Mouse (Mus musculus) brain, embryonic 18.5 days (tissue): ENCODE measurements at regions not wholly inside any gene's neighbourhood (a gene's known extent, or its start where the extent isn't known, plus 50 kb on each side); places are given as distances from the start of the nearest gene placed in this dataset.

Experiments
- DNase-seq: peaks from one replicate; pipeline ENCODE4 v3.0.0-alpha.2; 2012; ENCODE audit warnings: low read depth, low spot score

GRCm38 (mm10) chr2:128368534-128369273 is 222.3 kb upstream of the Spdye4c start:
- DNase-seq: no peak

- DNase-seq: no peak
Observed at GRCm38 (mm10) chr2:128370821-128371220, 220.2 kb upstream of the Spdye4c start.

GRCm38 (mm10) chr2:128372204-128372603 is 218.8 kb upstream of the Spdye4c start:
- DNase-seq: no peak

GRCm38 (mm10) chr2:128373363-128374252 is 217.4 kb upstream of the Spdye4c start:
- DNase-seq: no peak

GRCm38 (mm10) chr2:128374253-128374566 is 216.8 kb upstream of the Spdye4c start:
- no peak for DNase-seq

- no peak for DNase-seq
Observed at GRCm38 (mm10) chr2:128374926-128375325, 216.1 kb upstream of the Spdye4c start.

GRCm38 (mm10) chr2:128375827-128376226 is 215.2 kb upstream of the Spdye4c start:
- DNase-seq: no peak

- DNase-seq: no peak
Observed at GRCm38 (mm10) chr2:128377176-128377575, 213.8 kb upstream of the Spdye4c start.

- DNase-seq: no peak
Observed at GRCm38 (mm10) chr2:128377680-128378079, 213.3 kb upstream of the Spdye4c start.

GRCm38 (mm10) chr2:128378456-128378855 is 212.6 kb upstream of the Spdye4c start:
- no peak for DNase-seq

- DNase-seq: no peak
Observed at GRCm38 (mm10) chr2:128379151-128379550, 211.9 kb upstream of the Spdye4c start.

- no peak for DNase-seq
Observed at GRCm38 (mm10) chr2:128379554-128379953, 211.5 kb upstream of the Spdye4c start.

- DNase-seq: no peak
Observed at GRCm38 (mm10) chr2:128380581-128380980, 210.4 kb upstream of the Spdye4c start.

GRCm38 (mm10) chr2:128381684-128382205 is 209.3 kb upstream of the Spdye4c start:
- no peak for DNase-seq

- DNase-seq: no peak
Observed at GRCm38 (mm10) chr2:128382473-128382872, 208.5 kb upstream of the Spdye4c start.

GRCm38 (mm10) chr2:128384612-128385011 is 206.4 kb upstream of the Spdye4c start:
- peak; percentile 34 for DNase-seq

GRCm38 (mm10) chr2:128386846-128387621 is 204.0 kb upstream of the Spdye4c start:
- DNase-seq: no peak

GRCm38 (mm10) chr2:128387851-128388471 is 203.0 kb upstream of the Spdye4c start:
- no peak for DNase-seq

- no peak for DNase-seq
Observed at GRCm38 (mm10) chr2:128388883-128389470, 202.0 kb upstream of the Spdye4c start.

- DNase-seq: no peak
Observed at GRCm38 (mm10) chr2:128392344-128392743, 198.7 kb upstream of the Spdye4c start.

- DNase-seq: no peak
Observed at GRCm38 (mm10) chr2:128393401-128393800, 197.6 kb upstream of the Spdye4c start.
